Mouse (Mus musculus) forebrain, embryonic 12.5 days (tissue): ENCODE measurements at regions not wholly inside any gene's neighbourhood (a gene's known extent, or its start where the extent isn't known, plus 50 kb on each side); places are given as distances from the start of the nearest gene placed in this dataset.
A peak's percentile ranks its signal among the peaks of the same experiment; 100 is the strongest.

Source experiments
- ATAC-seq: fragments of 200-750 bp; cut with Nextera tagmentation; 2 replicates; pipeline ENCODE4 v1.8.0; 2017; ENCODE audit warnings: moderate TSS enrichment; ENCODE audit not compliant: low FRiP score
- H3K27ac ChIP-seq: fragments of 300-500 bp; sonication (generic); 2 replicates; pipeline ENCODE4 v1.5.1; 2016; ENCODE audit warnings: mild to moderate bottlenecking
- H3K27me3 ChIP-seq: fragments of 300-500 bp; sonication (generic); 2 replicates; pipeline ENCODE4 v1.6.1; 2016; ENCODE audit warnings: mild to moderate bottlenecking
- H3K36me3 ChIP-seq: fragments of 300-500 bp; sonication (generic); replicated peaks from 2 replicates; pipeline ENCODE4 v1.6.1; 2016; ENCODE audit warnings: mild to moderate bottlenecking
- H3K4me1 ChIP-seq: fragments of 300-500 bp; sonication (generic); 2 replicates; pipeline ENCODE4 v1.6.1; 2016
- H3K4me2 ChIP-seq: fragments of 300-500 bp; sonication (generic); 2 replicates; pipeline ENCODE4 v1.6.1; 2016; ENCODE audit warnings: mild to moderate bottlenecking, moderate library complexity
- H3K4me3 ChIP-seq: fragments of 300-500 bp; sonication (generic); replicated peaks from 2 replicates; pipeline ENCODE4 v1.5.1; 2016; ENCODE audit warnings: mild to moderate bottlenecking
- H3K9ac ChIP-seq: fragments of 300-500 bp; sonication (generic); 2 replicates; pipeline ENCODE4 v1.6.1; 2016; ENCODE audit warnings: mild to moderate bottlenecking
- H3K9me3 ChIP-seq: fragments of 300-500 bp; sonication (generic); 2 replicates; pipeline ENCODE4 v1.6.1; 2016
- WGBS: fragments of 180-500 bp; shearing (Covaris S2); methylation state at CpG from one replicate; pipeline ENCODE4 v1.1.7; 2016; 5-methylcytosine and 5-hydroxymethylcytosine counted together

DNA sequence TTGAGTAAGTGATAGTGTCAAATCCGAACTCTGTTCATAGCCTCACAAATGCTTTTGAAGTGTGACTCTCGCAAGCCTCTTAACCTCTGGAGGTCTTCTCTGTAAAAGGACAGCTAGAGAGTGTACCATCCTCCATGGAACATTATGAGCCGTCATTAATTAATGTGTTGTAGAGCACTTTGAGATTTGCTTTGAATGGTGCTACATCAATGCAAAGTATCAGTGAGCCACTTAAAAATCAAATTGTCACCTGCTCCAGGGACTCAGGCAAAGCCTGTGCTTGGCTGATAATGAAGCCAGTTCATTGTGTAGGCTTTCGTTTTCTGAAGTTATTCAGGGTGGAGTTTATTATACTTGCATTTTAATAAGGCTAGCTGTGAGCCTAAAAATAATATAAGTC lies 801.8 kb upstream of the B3galt2 start:
- no peak for ATAC-seq

DNA sequence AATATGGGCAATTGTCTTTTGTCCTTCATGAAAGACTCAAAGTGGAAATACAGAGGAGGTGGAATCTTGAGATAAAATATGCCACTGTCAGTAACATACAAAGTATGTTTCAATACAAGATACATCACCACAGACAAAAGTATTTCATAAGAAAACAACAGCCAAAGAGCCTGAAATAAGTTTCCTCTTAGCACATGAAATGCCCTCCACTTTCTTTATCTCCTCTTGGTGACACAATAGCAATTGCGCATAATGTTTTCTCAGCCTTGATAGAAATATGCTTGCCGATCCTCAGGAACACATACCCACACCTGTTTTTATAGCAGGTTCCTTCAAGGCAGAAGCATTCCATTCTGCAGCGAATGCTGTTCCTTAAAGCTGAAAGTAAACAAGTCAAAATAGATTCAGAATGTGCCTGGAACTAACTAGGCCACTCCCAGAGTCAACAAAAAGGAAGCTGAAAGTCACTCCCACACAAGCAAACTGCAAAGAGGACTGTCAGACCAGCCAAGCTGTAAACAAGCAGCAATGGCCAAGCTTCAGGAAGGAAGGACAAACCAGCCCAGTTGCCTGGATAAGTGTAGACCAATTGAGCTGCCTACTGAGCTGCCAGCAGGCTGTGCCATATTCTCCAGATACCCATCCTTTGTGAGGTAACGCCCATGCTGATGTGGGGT lies 773.3 kb upstream of the B3galt2 start:
- H3K4me1 ChIP-seq = no peaks in the 10 kb centered on the region
- H3K27me3 ChIP-seq = no peaks in the 10 kb centered on the region
- no peak overlapping the region for H3K27ac ChIP-seq
- no peak overlapping the region for H3K4me2 ChIP-seq
- WGBS = 77% methylated on average over 4 of the region's 4 CpGs
- H3K9ac ChIP-seq = no peak overlapping the region
- H3K36me3 ChIP-seq = no peaks in the 10 kb centered on the region
- H3K9me3 ChIP-seq = no peaks in the 10 kb centered on the region
- no peak overlapping the region for H3K4me3 ChIP-seq
- ATAC-seq = no peak

More for the DNA sequence above, 801.8 kb upstream of the B3galt2 start:
- Histone ChIP-seq H3K4me1 (no peaks in the 10 kb centered on the region), H3K27ac (no peak overlapping the region), H3K9me3 (no peaks in the 10 kb centered on the region), H3K4me3 (no peak overlapping the region), H3K27me3 (no peaks in the 10 kb centered on the region), H3K4me2 (no peak overlapping the region), H3K9ac (no peak overlapping the region), H3K36me3 (no peaks in the 10 kb centered on the region)
- 68% methylated on average over 4 of the region's 4 CpGs for WGBS

- ATAC-seq = peak; percentile 70; the same call in 1 of the 2 replicates
- Histone ChIP-seq H3K4me2 (no peak overlapping the region), H3K9ac (no peak overlapping the region)
These were observed 748.6 kb upstream of the B3galt2 start for GRCm38 (mm10) chr1:142891842-142892241.

DNA sequence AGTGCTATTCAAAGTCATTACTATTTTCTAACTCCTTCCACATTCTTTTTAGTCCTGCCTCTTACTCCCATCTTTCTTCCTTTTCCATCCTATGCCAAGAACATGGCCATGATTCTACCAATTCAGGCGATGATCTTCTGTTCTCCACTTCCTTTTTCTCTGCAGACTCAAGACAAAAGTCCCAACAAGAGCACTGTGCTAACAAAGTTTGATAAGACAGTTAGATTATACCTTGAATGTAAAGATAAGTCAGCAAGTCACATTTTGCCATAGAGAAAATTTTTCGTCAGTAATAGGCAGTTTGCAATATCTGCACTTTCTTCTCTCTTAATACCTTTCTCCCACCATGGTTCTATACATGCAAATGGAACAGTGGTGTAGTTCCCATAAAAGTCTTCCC lies 747.3 kb upstream of the B3galt2 start:
- ATAC-seq = no peak
- no peak overlapping the region for H3K27ac ChIP-seq
- 88% methylated on average over 2 of the region's 2 CpGs for WGBS
- H3K27me3 ChIP-seq = no peaks in the 10 kb centered on the region
- H3K36me3 ChIP-seq = no peaks in the 10 kb centered on the region
- no peak overlapping the region for H3K9ac ChIP-seq
- H3K4me2 ChIP-seq = no peak overlapping the region
- H3K4me3 ChIP-seq = no peak overlapping the region
- H3K4me1 ChIP-seq = no peaks in the 10 kb centered on the region
- no peaks in the 10 kb centered on the region for H3K9me3 ChIP-seq

More at GRCm38 (mm10) chr1:142891842-142892241, 748.6 kb upstream of the B3galt2 start:
- H3K27me3 ChIP-seq = no peaks in the 10 kb centered on the region
- H3K9me3 ChIP-seq = no peaks in the 10 kb centered on the region
- H3K4me3 ChIP-seq = no peak overlapping the region
- no peak overlapping the region for H3K27ac ChIP-seq
- H3K4me1 ChIP-seq = no peaks in the 10 kb centered on the region
- H3K36me3 ChIP-seq = no peaks in the 10 kb centered on the region

- H3K4me2 ChIP-seq = no peak overlapping the region
- no peak overlapping the region for H3K27ac ChIP-seq
- H3K9me3 ChIP-seq = no peaks in the 10 kb centered on the region
- H3K9ac ChIP-seq = no peak overlapping the region
- no peak overlapping the region for H3K4me3 ChIP-seq
- no peaks in the 10 kb centered on the region for H3K27me3 ChIP-seq
- no peaks in the 10 kb centered on the region for H3K36me3 ChIP-seq
- no peak for ATAC-seq
- H3K4me1 ChIP-seq = no peaks in the 10 kb centered on the region
These were observed 746.3 kb upstream of the B3galt2 start for GRCm38 (mm10) chr1:142894145-142894544.

- Histone ChIP-seq H3K4me2 (no peak overlapping the region), H3K27me3 (no peaks in the 10 kb centered on the region), H3K9me3 (no peaks in the 10 kb centered on the region), H3K9ac (no peak overlapping the region), H3K27ac (no peak overlapping the region), H3K36me3 (no peaks in the 10 kb centered on the region), H3K4me3 (no peak overlapping the region), H3K4me1 (no peaks in the 10 kb centered on the region)
- WGBS = 66% methylated on average over 1 of the region's 1 CpGs
- no peak for ATAC-seq
These were observed 745.4 kb upstream of the B3galt2 start for GRCm38 (mm10) chr1:142895081-142895480.

DNA sequence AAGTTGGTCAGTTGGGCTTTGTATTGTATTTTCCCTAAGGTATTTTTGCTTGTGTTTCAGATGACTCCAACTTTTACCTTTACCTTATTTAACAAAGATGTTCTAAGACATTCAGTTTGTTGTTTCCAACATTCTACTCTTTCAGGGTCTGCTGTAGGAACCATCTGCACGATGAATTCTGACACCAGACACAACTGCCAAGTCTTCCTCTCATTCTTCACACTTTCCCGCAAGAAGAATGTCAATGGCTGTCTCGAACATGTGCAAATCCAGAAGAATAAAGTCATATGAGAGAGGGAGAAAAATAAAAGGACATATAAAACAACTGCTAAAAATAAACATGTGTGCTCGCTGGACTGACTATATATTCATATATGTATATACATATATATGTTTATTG lies 730.6 kb upstream of the B3galt2 start:
- no peak for ATAC-seq
- H3K9me3 ChIP-seq = no peaks in the 10 kb centered on the region
- H3K27ac ChIP-seq = no peak overlapping the region
- WGBS = 90% methylated on average over 4 of the region's 4 CpGs
- H3K4me1 ChIP-seq = no peaks in the 10 kb centered on the region
- no peaks in the 10 kb centered on the region for H3K27me3 ChIP-seq
- H3K36me3 ChIP-seq = no peaks in the 10 kb centered on the region
- H3K4me2 ChIP-seq = no peak overlapping the region
- H3K9ac ChIP-seq = no peak overlapping the region
- H3K4me3 ChIP-seq = no peak overlapping the region

- Histone ChIP-seq H3K4me1 (no peaks in the 10 kb centered on the region), H3K9me3 (no peaks in the 10 kb centered on the region), H3K27me3 (no peaks in the 10 kb centered on the region), H3K36me3 (no peaks in the 10 kb centered on the region), H3K27ac (no peak overlapping the region), H3K4me3 (no peak overlapping the region), H3K4me2 (no peak overlapping the region), H3K9ac (no peak overlapping the region)
- WGBS = 86% methylated on average over 3 of the region's 3 CpGs
- no peak for ATAC-seq
These were observed 683.8 kb upstream of the B3galt2 start for GRCm38 (mm10) chr1:142956686-142957085.

DNA sequence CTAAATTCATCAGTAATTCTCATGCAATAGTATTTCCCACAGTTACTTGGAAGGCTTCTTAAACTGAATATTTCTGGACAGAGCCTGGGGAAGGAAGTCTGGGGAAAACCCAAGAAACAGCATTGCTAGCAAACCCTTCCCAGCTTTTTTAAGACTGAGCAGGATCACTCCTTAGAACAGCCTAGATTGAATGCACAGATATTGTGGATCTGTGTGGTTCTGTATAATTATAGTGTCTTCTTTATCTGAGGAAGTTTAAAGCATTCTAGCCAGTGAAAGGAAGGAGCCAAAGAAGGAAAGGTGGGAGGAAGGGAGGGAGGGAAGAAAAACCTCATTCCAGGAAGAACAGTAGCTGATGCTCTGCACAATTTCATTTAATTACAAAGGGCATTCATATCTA lies 669.0 kb upstream of the B3galt2 start:
- no peak for ATAC-seq
- no peak overlapping the region for H3K4me2 ChIP-seq

DNA sequence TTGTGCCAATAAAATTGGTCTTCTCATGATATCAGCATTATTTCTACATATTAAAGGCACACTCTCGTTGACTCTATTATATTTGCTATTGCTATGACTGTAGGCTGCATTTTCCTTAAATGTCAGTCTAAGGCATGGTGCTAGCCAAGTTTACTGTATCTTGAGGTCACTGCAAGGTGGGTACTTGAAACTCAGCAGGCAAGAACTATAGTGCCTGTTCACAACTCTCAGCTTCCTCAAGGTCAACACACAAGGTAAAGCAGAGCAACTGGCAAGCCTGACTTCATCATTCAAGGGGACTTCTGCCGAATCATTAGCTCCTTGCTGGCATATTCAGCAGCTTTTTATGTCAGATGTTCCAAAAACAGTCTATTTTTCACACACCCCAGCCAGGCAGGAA lies 667.1 kb upstream of the B3galt2 start:
- no peaks in the 10 kb centered on the region for H3K36me3 ChIP-seq
- no peaks in the 10 kb centered on the region for H3K9me3 ChIP-seq

More for the DNA sequence above, 669.0 kb upstream of the B3galt2 start:
- Histone ChIP-seq H3K27me3 (no peaks in the 10 kb centered on the region), H3K9me3 (no peaks in the 10 kb centered on the region), H3K9ac (no peak overlapping the region), H3K4me3 (no peak overlapping the region), H3K4me1 (no peaks in the 10 kb centered on the region), H3K36me3 (no peaks in the 10 kb centered on the region), H3K27ac (no peak overlapping the region)

GRCm38 (mm10) chr1:142982994-142983393 lies 657.5 kb upstream of the B3galt2 start:
- Histone ChIP-seq H3K27me3 (no peaks in the 10 kb centered on the region), H3K9ac (no peak overlapping the region), H3K36me3 (no peaks in the 10 kb centered on the region), H3K4me2 (no peak overlapping the region), H3K4me3 (no peak overlapping the region), H3K9me3 (no peaks in the 10 kb centered on the region), H3K27ac (no peak overlapping the region), H3K4me1 (no peaks in the 10 kb centered on the region; the same call in 1 of the 2 replicates)
- no peak for ATAC-seq
- WGBS = 83% methylated on average over 5 of the region's 5 CpGs

More for the DNA sequence above, 667.1 kb upstream of the B3galt2 start:
- H3K4me3 ChIP-seq = no peak overlapping the region
- no peak overlapping the region for H3K9ac ChIP-seq
- WGBS = 89% methylated on average over 2 of the region's 2 CpGs
- H3K4me1 ChIP-seq = no peaks in the 10 kb centered on the region
- ATAC-seq = no peak
- H3K27ac ChIP-seq = no peak overlapping the region
- H3K4me2 ChIP-seq = no peak overlapping the region
- H3K27me3 ChIP-seq = no peaks in the 10 kb centered on the region

DNA sequence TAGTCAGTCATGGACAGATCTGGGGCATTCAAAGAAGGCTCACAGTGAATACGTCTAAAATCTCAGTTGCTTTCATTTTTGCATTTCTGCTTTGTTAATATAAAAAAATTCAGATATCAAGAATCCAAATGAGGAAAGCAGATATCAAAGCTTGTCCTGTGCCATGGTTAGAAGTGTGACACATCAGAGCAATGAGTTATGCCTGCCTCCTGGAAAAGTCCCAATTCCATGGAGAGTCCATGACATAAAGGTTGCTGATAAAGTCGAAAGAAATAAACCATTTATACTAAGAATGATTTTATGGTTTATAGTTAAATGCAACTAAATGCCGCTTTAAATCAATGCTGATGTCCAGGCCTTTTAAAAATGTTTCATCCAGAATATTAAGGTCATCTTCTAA lies 656.8 kb upstream of the B3galt2 start:
- no peak overlapping the region for H3K27ac ChIP-seq
- ATAC-seq = no peak
- H3K36me3 ChIP-seq = no peaks in the 10 kb centered on the region
- no peak overlapping the region for H3K9ac ChIP-seq
- no peaks in the 10 kb centered on the region; the same call in 1 of the 2 replicates for H3K4me1 ChIP-seq
- no peaks in the 10 kb centered on the region for H3K9me3 ChIP-seq
- 88% methylated on average over 3 of the region's 3 CpGs for WGBS
- H3K4me3 ChIP-seq = no peak overlapping the region
- H3K4me2 ChIP-seq = no peak overlapping the region
- H3K27me3 ChIP-seq = no peaks in the 10 kb centered on the region

DNA sequence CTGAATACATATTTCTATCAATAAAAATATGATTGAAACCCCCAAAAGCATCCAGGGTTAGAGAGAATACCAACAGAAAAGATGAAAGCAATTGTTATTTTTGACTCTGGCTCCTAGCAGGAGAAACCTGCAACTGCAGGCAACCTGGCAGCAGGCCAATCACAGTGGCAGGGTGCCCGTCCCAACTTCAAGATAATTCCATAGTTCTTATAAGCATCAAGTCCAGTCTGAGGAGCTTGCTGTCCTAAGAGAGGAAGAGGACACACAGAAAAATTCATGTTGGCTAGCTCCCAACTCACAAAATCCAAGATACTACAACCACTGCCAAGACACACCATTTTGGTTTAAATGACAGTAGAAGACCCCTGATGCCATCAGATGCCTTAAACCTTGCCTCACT lies 654.9 kb upstream of the B3galt2 start:
- no peak for ATAC-seq
- Histone ChIP-seq H3K27ac (no peak overlapping the region), H3K27me3 (no peaks in the 10 kb centered on the region), H3K4me1 (no peaks in the 10 kb centered on the region; the same call in 1 of the 2 replicates), H3K36me3 (no peaks in the 10 kb centered on the region), H3K4me2 (no peak overlapping the region), H3K9me3 (no peaks in the 10 kb centered on the region), H3K9ac (no peak overlapping the region), H3K4me3 (no peak overlapping the region)
- 47% methylated on average over 1 of the region's 1 CpGs for WGBS
